Comparison of ENCODE assay signal across 7 mouse cellular contexts in genomic region chr5:5507701-5508225, GRCm38 (mm10). TPM values are rescaled to one million over a fixed set of nuclear protein-coding genes. Genes with fewer than 3 reads are reported as not detected.
A peak's percentile ranks its signal among the peaks of the same experiment; 100 is the strongest.
DNase-seq lines count a peak whose midpoint lies in the region; ATAC-seq and TF ChIP-seq lines count a peak whose summit lies in the region.

No protein-coding gene starts in this region.

- H3K27me3 ChIP-seq in forebrain, postnatal 0 days (ENCODE audit: insufficient read depth, low read length): no peaks in the 10 kb centered on the region
- no peaks in the 10 kb centered on the region for H3K27me3 ChIP-seq in megakaryocyte, embryonic 14.5 days (replicated peaks)

- TF ChIP-seq CTCF in forebrain, postnatal 0 days (IDR thresholded peaks at IDR 0.05; ENCODE audit: low read depth): peak; percentile 68

- H3K4me3 ChIP-seq in forebrain, postnatal 0 days (ENCODE audit: low read depth, low read length): no peak overlapping the region
- H3K4me3 ChIP-seq in megakaryocyte, embryonic 14.5 days (replicated peaks): peak overlapping the region; percentile 48

- H3K27ac ChIP-seq in forebrain, postnatal 0 days (ENCODE audit: low read depth, low read length): no peak overlapping the region

- peak overlapping the region; percentile 30 for H3K4me2 ChIP-seq in forebrain, postnatal 0 days (ENCODE audit: low read depth)

- peak; percentile 74 for ATAC-seq in forebrain, postnatal 0 days

- H3K9me3 ChIP-seq in forebrain, postnatal 0 days (ENCODE audit: low read length): no peaks in the 10 kb centered on the region
- no peaks in the 10 kb centered on the region for H3K9me3 ChIP-seq in megakaryocyte, embryonic 14.5 days

- H3K4me1 ChIP-seq in forebrain, postnatal 0 days (ENCODE audit: insufficient read depth): 0 out of 2 replicates have a peak, but pooled peaks cover 4% of the 10 kb centered on the region
- peaks cover 18% of the 10 kb centered on the region for H3K4me1 ChIP-seq in megakaryocyte, embryonic 14.5 days

- H3K36me3 ChIP-seq in forebrain, postnatal 0 days (ENCODE audit: insufficient read depth): no peaks in the 10 kb centered on the region
- peaks cover 90% of the 10 kb centered on the region for H3K36me3 ChIP-seq in megakaryocyte, embryonic 14.5 days (replicated peaks; ENCODE audit: low read length)

- H3K9ac ChIP-seq in forebrain, postnatal 0 days: no peak overlapping the region

- 21% methylated on average over 20 of the region's 20 CpGs for WGBS in forebrain, postnatal 0 days

- peak; percentile 61 for DNase-seq in NIH3T3 (ENCODE audit: low read depth)
- peak; percentile 85 for DNase-seq in cerebellum, adult 11-12 months
- DNase-seq in forebrain, postnatal 0 days: peak; percentile 65
- peak; percentile 23 for DNase-seq in induced T-regulatory cell, adult 2 months (ENCODE audit: low read depth)
- DNase-seq in left cerebral cortex, adult 18-20 months (ENCODE audit: low spot score in 2 of 2): peak; percentile 57 to 77
- DNase-seq in right cerebral cortex, postnatal 14 days: peak; percentile 72

RNA-seq across cellular contexts. Expression of gene Cldn12, which starts 7.0 kb away (rescaled TPM):
- 17.8 and 22.5 TPM in 2 replicates for total RNA-seq in forebrain, postnatal 0 days (2014; rRNA removed)
- 10.1 and 13.0 TPM in 2 replicates for polyA plus RNA-seq in forebrain, postnatal 0 days (2015; fragmentation: Nextera tagmentation; extraction: Ambion mirVana)
- total RNA-seq in left cerebral cortex, adult 18-20 months (2021): 10 to 100 TPM; 42.7 to 50.0 TPM
- not detected in 2 replicates for polyA plus RNA-seq in megakaryocyte, embryonic 14.5 days (2012; ENCODE audit: insufficient read depth, low replicate concordance)

RNA-seq across cellular contexts. Expression of gene 1700015F17Rik, which starts 28.8 kb away (rescaled TPM):
- total RNA-seq in forebrain, postnatal 0 days (2014; rRNA removed): not detected in 2 replicates
- 0.23 and 0.45 TPM in 2 replicates for polyA plus RNA-seq in forebrain, postnatal 0 days (2015; fragmentation: Nextera tagmentation; extraction: Ambion mirVana)
- total RNA-seq in left cerebral cortex, adult 18-20 months (2021): 1 to 10 TPM in 1 of 2 experiments, not detected in 1; 1.1 TPM
- polyA plus RNA-seq in megakaryocyte, embryonic 14.5 days (2012; ENCODE audit: insufficient read depth, low replicate concordance): not detected in 2 replicates

RNA-seq across cellular contexts. Expression of gene Gtpbp10, which starts 51.6 kb away (rescaled TPM):
- total RNA-seq in forebrain, postnatal 0 days (2014; rRNA removed): 26.3 and 27.9 TPM in 2 replicates
- 10.7 and 12.7 TPM in 2 replicates for polyA plus RNA-seq in forebrain, postnatal 0 days (2015; fragmentation: Nextera tagmentation; extraction: Ambion mirVana)
- 1 to 10 TPM; 9.4 to 9.7 TPM for total RNA-seq in left cerebral cortex, adult 18-20 months (2021)
- 1.5 TPM in 1 of 2 replicates, not detected in the other for polyA plus RNA-seq in megakaryocyte, embryonic 14.5 days (2012; ENCODE audit: insufficient read depth, low replicate concordance)

Comparison
In these comparisons a context has a peak if more than half of its experiments do, and no peak if none do; other contexts are left out.
1. DNase-seq: peak in every context shown above with its lines; median percentile 85 in cerebellum, adult 11-12 months; 72 in right cerebral cortex, postnatal 14 days; 67 in left cerebral cortex, adult 18-20 months; 65 in forebrain, postnatal 0 days; 61 in NIH3T3; 23 in induced T-regulatory cell, adult 2 months.